ENCODE assay signal across 10 mouse cellular contexts in genomic region chr6:84882663-84883517, GRCm38 (mm10).
DNase-seq lines count a peak whose midpoint lies in the region; ATAC-seq and TF ChIP-seq lines count a peak whose summit lies in the region.
"Had no signal": no experiment of that assay in that cellular context is flagged by ENCODE, and none has a peak within 500 bp of the region (broad histone marks: within the 10 kb centered on the region; RNA-seq: fewer than 3 reads in every experiment).

No protein-coding gene starts in this region.

- no peak overlapping the region for H3K4me2 ChIP-seq in forebrain, embryonic 12.5 days
- H3K4me2 ChIP-seq in forebrain, embryonic 13.5 days, result no peak overlapping the region
- H3K4me2 ChIP-seq in lung, postnatal 0 days (replicated peaks; ENCODE audit: low read depth, low read length), result no peak overlapping the region
- no peak overlapping the region for H3K4me2 ChIP-seq in hindbrain, embryonic 12.5 days (replicated peaks)

- no peaks in the 10 kb centered on the region for H3K36me3 ChIP-seq in forebrain, embryonic 12.5 days (replicated peaks)
- H3K36me3 ChIP-seq in forebrain, embryonic 13.5 days (ENCODE audit: poor library complexity, severe bottlenecking), result no peaks in the 10 kb centered on the region
- H3K36me3 ChIP-seq in lung, postnatal 0 days (ENCODE audit: insufficient read depth, low read length), result no peaks in the 10 kb centered on the region
- no peaks in the 10 kb centered on the region for H3K36me3 ChIP-seq in hindbrain, embryonic 12.5 days

- H3K4me1 ChIP-seq in forebrain, embryonic 12.5 days, result no peaks in the 10 kb centered on the region; the same call in 1 of the 2 replicates
- H3K4me1 ChIP-seq in forebrain, embryonic 13.5 days, result no peaks in the 10 kb centered on the region
- peaks cover 5% of the 10 kb centered on the region; the same call in 1 of the 2 replicates for H3K4me1 ChIP-seq in lung, postnatal 0 days (ENCODE audit: insufficient read depth, low read depth, low read length)
- H3K4me1 ChIP-seq in hindbrain, embryonic 12.5 days, result no peaks in the 10 kb centered on the region; the same call in 1 of the 2 replicates

- H3K9me3 ChIP-seq in forebrain, embryonic 12.5 days, result no peaks in the 10 kb centered on the region
- H3K9me3 ChIP-seq in forebrain, embryonic 13.5 days (replicated peaks), result no peaks in the 10 kb centered on the region
- H3K9me3 ChIP-seq in lung, postnatal 0 days (ENCODE audit: low read length), result no peaks in the 10 kb centered on the region
- no peaks in the 10 kb centered on the region for H3K9me3 ChIP-seq in hindbrain, embryonic 12.5 days (replicated peaks)

- no peaks in the 10 kb centered on the region for H3K27me3 ChIP-seq in forebrain, embryonic 12.5 days
- H3K27me3 ChIP-seq in forebrain, embryonic 13.5 days, result no peaks in the 10 kb centered on the region
- no peaks in the 10 kb centered on the region for H3K27me3 ChIP-seq in lung, postnatal 0 days (replicated peaks; ENCODE audit: insufficient read depth, low read length)
- no peaks in the 10 kb centered on the region for H3K27me3 ChIP-seq in hindbrain, embryonic 12.5 days

- TF ChIP-seq EP300 in lung, postnatal 0 days (IDR thresholded peaks at IDR 0.05), result peak; percentile 92

- ATAC-seq in forebrain, embryonic 12.5 days (ENCODE audit: low FRiP score), result 0 out of 2 replicates have a peak, but pooled peaks have one; percentile 27
- ATAC-seq in forebrain, embryonic 13.5 days, result no peak
- ATAC-seq in erythroid progenitor cell, adult 5-6 weeks (replicated peaks; ENCODE audit: low FRiP score, poor library complexity, severe bottlenecking), result peak; percentile 78
- peak; percentile 78 for ATAC-seq in lung, postnatal 0 days
- no peak for ATAC-seq in monocyte, adult 5-6 weeks (replicated peaks; ENCODE audit: insufficient number of reproducible peaks, low FRiP score, low TSS enrichment, poor library complexity, severe bottlenecking)
- ATAC-seq in hindbrain, embryonic 12.5 days (ENCODE audit: low FRiP score), result no peak

- WGBS in forebrain, embryonic 12.5 days, result 81% methylated on average over 14 of the region's 14 CpGs
- WGBS in forebrain, embryonic 13.5 days, result 82% methylated on average over 14 of the region's 14 CpGs
- 38% methylated on average over 14 of the region's 14 CpGs for WGBS in lung, postnatal 0 days
- 74% methylated on average over 14 of the region's 14 CpGs for WGBS in hindbrain, embryonic 12.5 days

- 0 out of 2 replicates have a peak, but pooled peaks have one; percentile 12 for TF ChIP-seq CTCF in lung, postnatal 0 days (IDR thresholded peaks at IDR 0.05)

- H3K4me3 ChIP-seq in forebrain, embryonic 12.5 days (replicated peaks), result no peak overlapping the region
- H3K4me3 ChIP-seq in forebrain, embryonic 13.5 days, result no peak overlapping the region
- H3K4me3 ChIP-seq in lung, postnatal 0 days (ENCODE audit: low read depth, low read length), result no peak overlapping the region
- no peak overlapping the region for H3K4me3 ChIP-seq in hindbrain, embryonic 12.5 days

- no peak overlapping the region for H3K27ac ChIP-seq in forebrain, embryonic 12.5 days
- no peak overlapping the region for H3K27ac ChIP-seq in forebrain, embryonic 13.5 days
- H3K27ac ChIP-seq in lung, postnatal 0 days (ENCODE audit: low read length), result no peak overlapping the region
- no peak overlapping the region for H3K27ac ChIP-seq in hindbrain, embryonic 12.5 days

- H3K9ac ChIP-seq in forebrain, embryonic 12.5 days, result no peak overlapping the region
- no peak overlapping the region for H3K9ac ChIP-seq in forebrain, embryonic 13.5 days
- no peak overlapping the region for H3K9ac ChIP-seq in lung, postnatal 0 days (replicated peaks; ENCODE audit: low read depth)
- H3K9ac ChIP-seq in hindbrain, embryonic 12.5 days, result no peak overlapping the region

- DNase-seq in 416B (ENCODE audit: low read depth), result peak; percentile 97
- DNase-seq in lung, postnatal 0 days (ENCODE audit: low spot score), result peak; percentile 27
- DNase-seq in right cerebral cortex, postnatal 25 days, result no peak
- DNase-seq: gastrocnemius, postnatal 36 days; kidney, adult 11 months had no signal

Comparison
In these comparisons a context has a peak if more than half of its experiments do, and no peak if none do; other contexts are left out.
1. ATAC-seq: peak in forebrain, embryonic 12.5 days (single experiment), erythroid progenitor cell, adult 5-6 weeks (single experiment) and lung, postnatal 0 days (single experiment); none in forebrain, embryonic 13.5 days (single experiment), monocyte, adult 5-6 weeks (single experiment) and hindbrain, embryonic 12.5 days (single experiment).